Mouse (Mus musculus): ENCODE measurements around the gene Ggt1.

Ggt1 gene

GRCm38 (mm10) chr10:75570981-75571657, 9.7 kb downstream of the Ggt1 start:
- DNase-seq (ENCODE audit: extremely low read depth, low read depth, low spot score): no peak

- DNase-seq (ENCODE audit: extremely low read depth, low read depth, low spot score): no peak
Observed at GRCm38 (mm10) chr10:75571937-75572336, 10.5 kb downstream of the Ggt1 start.

- no peak for DNase-seq (ENCODE audit: extremely low read depth, low read depth, low spot score)
Observed at GRCm38 (mm10) chr10:75573181-75573580, 11.8 kb downstream of the Ggt1 start.

GRCm38 (mm10) chr10:75573965-75574364, 12.6 kb downstream of the Ggt1 start:
- DNase-seq (ENCODE audit: extremely low read depth, low read depth, low spot score): no peak

GRCm38 (mm10) chr10:75579129-75579528, 17.7 kb downstream of the Ggt1 start:
- DNase-seq (ENCODE audit: extremely low read depth, low read depth, low spot score): no peak

GRCm38 (mm10) chr10:75585876-75586552, 24.6 kb downstream of the Ggt1 start:
- no peak for DNase-seq (ENCODE audit: extremely low read depth, low read depth, low spot score)

- no peak for DNase-seq (ENCODE audit: extremely low read depth, low read depth, low spot score)
Observed at GRCm38 (mm10) chr10:75586553-75586879, 25.1 kb downstream of the Ggt1 start.

GRCm38 (mm10) chr10:75587781-75588180, 26.4 kb downstream of the Ggt1 start:
- DNase-seq (ENCODE audit: extremely low read depth, low read depth, low spot score): no peak

GRCm38 (mm10) chr10:75588336-75588735, 26.9 kb downstream of the Ggt1 start:
- no peak for DNase-seq (ENCODE audit: extremely low read depth, low read depth, low spot score)

GRCm38 (mm10) chr10:75589129-75589528, 27.7 kb downstream of the Ggt1 start, which contains the start of gene Ggt5:
TSS of gene Ggt5 (plus strand) at chr10:75589340.
- peak; percentile 14 for DNase-seq (ENCODE audit: extremely low read depth, low read depth, low spot score)

GRCm38 (mm10) chr10:75589651-75590050, 28.2 kb downstream of the Ggt1 start:
- no peak for DNase-seq (ENCODE audit: extremely low read depth, low read depth, low spot score)

GRCm38 (mm10) chr10:75591211-75591894, 29.9 kb downstream of the Ggt1 start:
- DNase-seq (ENCODE audit: extremely low read depth, low read depth, low spot score): no peak

- DNase-seq (ENCODE audit: extremely low read depth, low read depth, low spot score): no peak
Observed at GRCm38 (mm10) chr10:75592585-75592984, 31.2 kb downstream of the Ggt1 start.

GRCm38 (mm10) chr10:75595981-75596380, 34.6 kb downstream of the Ggt1 start:
- no peak for DNase-seq (ENCODE audit: extremely low read depth, low read depth, low spot score)

GRCm38 (mm10) chr10:75600189-75600730, 38.9 kb downstream of the Ggt1 start:
- DNase-seq (ENCODE audit: extremely low read depth, low read depth, low spot score): no peak

GRCm38 (mm10) chr10:75605162-75605846, 43.9 kb downstream of the Ggt1 start:
- DNase-seq (ENCODE audit: extremely low read depth, low read depth, low spot score): no peak

- no peak for DNase-seq (ENCODE audit: extremely low read depth, low read depth, low spot score)
Observed at GRCm38 (mm10) chr10:75607253-75607652, 45.8 kb downstream of the Ggt1 start.

GRCm38 (mm10) chr10:75608975-75609374, 47.6 kb downstream of the Ggt1 start:
- DNase-seq (ENCODE audit: extremely low read depth, low read depth, low spot score): no peak

GRCm38 (mm10) chr10:75610486-75610885, 49.1 kb downstream of the Ggt1 start:
- DNase-seq (ENCODE audit: extremely low read depth, low read depth, low spot score): no peak

- DNase-seq (ENCODE audit: extremely low read depth, low read depth, low spot score): no peak
Observed at GRCm38 (mm10) chr10:75616044-75616443, 54.6 kb downstream of the Ggt1 start.

- no peak for DNase-seq (ENCODE audit: extremely low read depth, low read depth, low spot score)
Observed at GRCm38 (mm10) chr10:75620818-75621217, 59.4 kb downstream of the Ggt1 start.
